Mouse (Mus musculus) spleen, postnatal 36 days (tissue): ENCODE results near the gene Vrk3.

Experiments used
- DNase-seq, 2 experiments: peaks; one replicate each; pipeline ENCODE4 v3.0.0; 2022; ENCODE audit warnings: low spot score in 2 of 2, mixed read lengths in 1 of 2

Vrk3 gene

GRCm38 (mm10) chr7:44818164-44818563 lies 70.0 kb downstream of the Vrk3 start:
- no peak for DNase-seq

GRCm38 (mm10) chr7:44818751-44819235 lies 70.6 kb downstream of the Vrk3 start:
- no peak for DNase-seq

- no peak for DNase-seq
These were observed 71.2 kb downstream of the Vrk3 start for GRCm38 (mm10) chr7:44819391-44819790.

DNA sequence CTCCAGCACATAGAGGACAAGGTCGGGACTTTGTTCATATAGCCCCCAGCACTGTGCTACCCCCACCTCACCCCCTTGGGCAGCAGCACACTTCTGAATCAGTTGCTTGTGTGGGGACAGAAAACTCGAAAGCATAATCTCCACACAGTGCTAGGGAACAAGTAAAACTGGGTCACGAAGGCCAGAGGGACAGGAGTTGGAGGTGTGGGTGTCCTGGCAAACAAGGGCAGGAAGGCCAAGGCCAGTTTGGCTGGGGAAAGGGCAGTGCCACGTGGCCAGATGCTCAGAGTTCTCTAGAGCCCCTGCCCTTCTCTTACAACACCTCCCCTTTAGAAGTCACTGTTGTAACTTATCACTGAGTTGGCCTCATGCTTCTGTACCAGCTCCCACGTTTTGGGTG lies 71.7 kb downstream of the Vrk3 start:
- no peak for DNase-seq

DNA sequence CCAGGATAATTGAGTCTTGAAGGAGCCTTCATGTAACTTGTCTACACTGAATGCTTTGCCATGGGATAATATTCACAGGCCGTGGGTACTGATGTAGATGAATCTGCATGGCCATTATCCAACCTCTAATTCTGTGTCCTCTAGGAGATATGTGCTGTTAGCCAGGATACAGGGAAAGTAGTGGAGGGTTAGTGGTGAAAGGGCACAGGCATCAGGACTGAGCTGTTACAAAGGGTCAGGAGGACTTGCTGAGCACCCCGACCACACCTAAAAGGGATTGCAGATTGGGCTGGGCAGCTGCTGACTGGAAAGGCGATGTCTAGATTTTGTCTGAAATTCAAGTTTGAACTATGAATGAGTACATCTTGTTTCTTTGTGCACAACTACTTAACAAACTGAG lies 72.3 kb downstream of the Vrk3 start:
- no peak for DNase-seq

DNA sequence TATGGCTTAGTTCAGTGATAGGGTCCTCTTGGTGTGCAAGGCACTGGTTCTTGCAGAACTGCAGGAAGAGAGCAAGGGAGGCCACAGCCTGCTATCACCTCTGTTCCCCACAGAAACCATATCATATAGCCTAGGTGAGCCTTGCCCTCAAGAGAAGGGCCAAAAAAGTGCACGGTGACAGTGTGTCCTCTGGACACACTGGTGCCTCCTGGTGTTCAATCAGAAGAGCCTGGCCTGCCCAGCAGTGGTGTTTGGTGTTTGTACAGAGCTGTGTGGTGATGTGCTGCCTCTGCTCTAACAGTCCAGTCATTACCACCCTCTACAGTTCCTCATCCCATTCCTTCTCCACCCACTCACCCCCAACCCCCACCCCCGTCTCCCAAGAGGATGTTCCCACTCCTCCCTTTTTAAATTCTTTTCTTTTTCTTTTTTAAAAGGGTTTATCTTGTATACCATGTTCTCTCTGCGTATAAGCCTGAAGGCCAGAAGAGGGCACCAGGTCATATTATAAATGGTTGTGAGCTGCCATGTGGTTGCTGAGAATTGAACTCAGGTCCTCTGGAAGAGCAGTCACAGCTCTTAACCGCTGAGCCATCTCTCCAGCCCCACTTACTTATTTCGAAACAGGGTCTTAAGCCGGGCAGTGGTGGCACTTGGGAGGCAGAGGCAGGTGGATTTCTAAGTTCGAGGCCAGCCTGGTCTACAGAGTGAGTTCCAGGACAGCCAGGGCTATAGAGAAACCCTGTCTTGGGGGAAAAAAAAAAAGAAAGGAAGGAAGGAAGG lies 73.6 kb downstream of the Vrk3 start:
- DNase-seq: no peak

DNA sequence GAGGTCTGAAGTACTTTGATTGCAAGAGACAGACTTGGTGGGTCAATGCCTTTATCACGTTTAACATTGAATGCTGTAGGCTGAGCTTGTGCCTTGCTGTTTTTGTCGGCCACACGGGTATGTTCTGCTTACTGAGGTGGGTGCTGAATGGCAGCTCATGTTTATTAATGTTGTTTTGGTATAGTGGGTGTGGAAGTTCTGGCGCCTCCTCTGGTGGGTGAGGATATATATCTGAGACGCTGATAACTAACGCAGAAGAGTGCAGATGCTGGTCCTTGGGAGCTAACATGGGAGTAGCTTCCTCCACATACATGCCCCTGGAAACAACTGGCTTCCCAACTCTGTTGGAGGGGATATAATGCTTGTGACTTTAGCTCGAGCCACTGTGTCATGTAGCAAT lies 75.2 kb downstream of the Vrk3 start:
- no peak for DNase-seq

DNA sequence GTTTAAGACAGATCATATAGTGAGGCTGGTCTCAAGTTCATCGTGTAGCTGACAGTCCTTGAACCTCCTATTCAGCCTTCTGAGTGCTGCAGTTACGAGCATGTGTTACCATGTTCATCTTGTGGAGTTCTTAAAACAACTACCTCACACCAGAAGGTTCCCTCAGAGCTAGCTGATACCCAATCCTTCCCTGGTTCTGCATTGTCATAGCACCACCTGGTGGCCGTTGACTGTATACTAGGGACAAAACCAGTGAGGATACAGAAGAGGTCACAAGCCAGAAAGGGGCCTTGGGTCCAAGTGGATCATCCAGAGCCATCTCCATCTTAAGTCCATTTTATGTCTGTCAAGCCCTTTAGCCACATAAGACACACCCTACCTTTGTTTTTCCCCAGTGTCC lies 76.7 kb downstream of the Vrk3 start:
- peak; percentile 75 to 83 for DNase-seq

DNA sequence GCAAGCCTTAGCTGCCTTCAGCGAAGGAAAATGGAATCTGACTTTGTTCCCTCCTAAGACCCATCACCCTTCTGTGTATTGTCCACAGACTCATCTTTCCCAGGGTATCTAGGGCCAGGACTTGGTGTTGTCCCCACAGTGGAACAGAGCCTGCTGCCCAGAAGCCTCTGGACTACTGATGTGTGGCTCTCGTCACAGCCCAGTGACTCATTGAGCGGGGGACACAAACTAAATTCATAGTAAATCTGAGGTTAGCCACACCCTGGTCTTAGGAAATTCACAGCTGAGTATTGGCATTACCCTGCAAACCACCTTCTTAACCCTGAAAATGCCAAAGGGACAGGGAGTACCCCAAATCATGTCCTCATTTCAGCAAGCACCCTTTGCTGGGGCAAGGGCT lies 78.6 kb downstream of the Vrk3 start:
- DNase-seq: no peak
